In genomic region chr7:68579666-68580065, GRCm38 (mm10) we compare ENCODE assay signal across 8 mouse cellular contexts.
A peak's percentile ranks its signal among the peaks of the same experiment; 100 is the strongest.
DNase-seq lines count a peak whose midpoint lies in the region; ATAC-seq lines count a peak whose summit lies in the region.

No protein-coding gene starts in this region.

- H3K4me2 ChIP-seq in intestine, embryonic 15.5 days (replicated peaks), result peak overlapping the region; percentile 53

- peak; percentile 85 for ATAC-seq in intestine, embryonic 15.5 days

- no peak overlapping the region for H3K27ac ChIP-seq in intestine, embryonic 15.5 days

- DNase-seq in adrenal gland, adult 18-20 months (ENCODE audit: low spot score in 2 of 2), result peak; percentile 87 to 89
- peak; percentile 94 for DNase-seq in embryo, embryonic 10.5 days (ENCODE audit: low spot score)
- peak; percentile 67 to 75 for DNase-seq in gastrocnemius, postnatal 36 days
- DNase-seq in left cerebral cortex, postnatal 14 days (ENCODE audit: low spot score in 2 of 2), result peak; percentile 85 to 92
- DNase-seq in mesoderm, embryonic 11.5 days (ENCODE audit: low read depth, low spot score), result peak; percentile 91
- DNase-seq in right cerebral cortex, postnatal 36 days (ENCODE audit: low spot score in 2 of 2), result peak; percentile 64 to 68
- peak; percentile 68 to 87 for DNase-seq in urinary bladder, postnatal 4 days (ENCODE audit: low spot score in 2 of 2)

- H3K9ac ChIP-seq in intestine, embryonic 15.5 days, result no peak overlapping the region

- H3K27me3 ChIP-seq in intestine, embryonic 15.5 days (replicated peaks), result no peaks in the 10 kb centered on the region; the same call in none of the 2 replicates

- WGBS in intestine, embryonic 15.5 days, result 11% methylated on average over 10 of the region's 10 CpGs

- peak overlapping the region; percentile 23 for H3K4me3 ChIP-seq in intestine, embryonic 15.5 days (replicated peaks)

- H3K9me3 ChIP-seq in intestine, embryonic 15.5 days, result no peaks in the 10 kb centered on the region

- no peaks in the 10 kb centered on the region for H3K36me3 ChIP-seq in intestine, embryonic 15.5 days

- intact Hi-C loops in gastrocnemius, postnatal 36 days (cut with DNase I), result loop anchor here (2.0 kb wide), 1 partner anchor 249 kb away; no protein-coding TSS in a partner anchor
- intact Hi-C loops in left cerebral cortex, postnatal 14 days (cut with DNase I), result loop anchor here (1.0 to 2.0 kb wide), 2 partner anchors 244 to 251 kb away; no protein-coding TSS in a partner anchor

- no peaks in the 10 kb centered on the region for H3K4me1 ChIP-seq in intestine, embryonic 15.5 days (replicated peaks)
